Mouse (Mus musculus) cerebellum, postnatal 14 days (tissue): ENCODE data around the gene Hdac4.

ENCODE experiments used
- DNase-seq, 2 experiments: peaks; one replicate each; pipeline ENCODE4 v3.0.0; 2021; ENCODE audit warnings: mixed read lengths in 2 of 2

The Hdac4 gene

GRCm38 (mm10) chr1:92098456-92098855, 97.0 kb downstream of the Hdac4 start:
- no peak for DNase-seq

GRCm38 (mm10) chr1:92096991-92097525, 98.4 kb downstream of the Hdac4 start:
- no peak for DNase-seq

GRCm38 (mm10) chr1:92092286-92092685, 103.2 kb downstream of the Hdac4 start:
- no peak for DNase-seq

- DNase-seq = no peak
Observed at GRCm38 (mm10) chr1:92087821-92088220, 107.7 kb downstream of the Hdac4 start.

- no peak for DNase-seq
Observed at GRCm38 (mm10) chr1:92087343-92087742, 108.2 kb downstream of the Hdac4 start.

- DNase-seq = no peak
Observed at GRCm38 (mm10) chr1:92086841-92087240, 108.7 kb downstream of the Hdac4 start.

- no peak for DNase-seq
Observed at GRCm38 (mm10) chr1:92086277-92086813, 109.2 kb downstream of the Hdac4 start.

- no peak for DNase-seq
Observed at GRCm38 (mm10) chr1:92084738-92085137, 110.8 kb downstream of the Hdac4 start.

- DNase-seq = no peak
Observed at GRCm38 (mm10) chr1:92084004-92084403, 111.5 kb downstream of the Hdac4 start.

- DNase-seq = no peak
Observed at GRCm38 (mm10) chr1:92082837-92083541, 112.5 kb downstream of the Hdac4 start.

GRCm38 (mm10) chr1:92082156-92082836, 113.2 kb downstream of the Hdac4 start:
- no peak for DNase-seq

- DNase-seq = no peak
Observed at GRCm38 (mm10) chr1:92079982-92080537, 115.4 kb downstream of the Hdac4 start.

GRCm38 (mm10) chr1:92075312-92075711, 120.2 kb downstream of the Hdac4 start:
- DNase-seq = no peak

- no peak for DNase-seq
Observed at GRCm38 (mm10) chr1:92074655-92075054, 120.8 kb downstream of the Hdac4 start.

GRCm38 (mm10) chr1:92069932-92070677, 125.4 kb downstream of the Hdac4 start:
- DNase-seq = no peak

- no peak for DNase-seq
Observed at GRCm38 (mm10) chr1:92069464-92069863, 126.0 kb downstream of the Hdac4 start.

- DNase-seq = no peak
Observed at GRCm38 (mm10) chr1:92064307-92064706, 131.2 kb downstream of the Hdac4 start.

GRCm38 (mm10) chr1:92063271-92063670, 132.2 kb downstream of the Hdac4 start:
- DNase-seq = peak; percentile 52

GRCm38 (mm10) chr1:92061198-92062073, 134.1 kb downstream of the Hdac4 start:
- no peak for DNase-seq

GRCm38 (mm10) chr1:92060532-92061064, 134.9 kb downstream of the Hdac4 start:
- DNase-seq = no peak

- DNase-seq = no peak
Observed at GRCm38 (mm10) chr1:92059571-92059970, 135.9 kb downstream of the Hdac4 start.
